Mouse (Mus musculus) embryo, embryonic 9.5 days (tissue): ENCODE measurements at regions not wholly inside any gene's neighbourhood (a gene's known extent, or its start where the extent isn't known, plus 50 kb on each side); places are given as distances from the start of the nearest gene placed in this dataset.
A peak's percentile ranks its signal among the peaks of the same experiment; 100 is the strongest.

Experiments
- DNase-seq: peaks from one replicate; pipeline ENCODE4 v3.0.0-alpha.2; 2017; ENCODE audit errors: extremely low spot score

- DNase-seq = no peak
Measured at GRCm38 (mm10) chr1:65981665-65982064, 55.3 kb downstream of the Crygf start.

DNA sequence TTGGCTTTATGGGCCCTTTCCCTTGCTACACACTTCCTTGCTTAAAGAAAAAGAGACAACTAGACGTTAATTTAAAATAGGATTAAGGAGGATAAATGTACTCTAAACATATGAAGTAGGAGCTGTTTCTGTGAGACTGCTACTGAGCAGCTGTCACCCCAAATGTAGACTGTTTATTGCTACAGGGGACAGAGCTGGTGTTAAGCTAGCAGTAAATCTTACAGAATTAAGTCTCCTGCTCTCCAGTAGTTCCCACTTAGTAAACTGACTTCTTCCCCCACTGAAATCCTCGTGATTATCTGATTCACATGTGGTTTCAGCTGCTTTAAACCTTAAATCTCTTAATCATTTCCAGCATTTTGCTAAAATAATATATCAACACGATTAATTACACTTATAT is 74.1 kb downstream of the Crygf start:
- DNase-seq = no peak

DNA sequence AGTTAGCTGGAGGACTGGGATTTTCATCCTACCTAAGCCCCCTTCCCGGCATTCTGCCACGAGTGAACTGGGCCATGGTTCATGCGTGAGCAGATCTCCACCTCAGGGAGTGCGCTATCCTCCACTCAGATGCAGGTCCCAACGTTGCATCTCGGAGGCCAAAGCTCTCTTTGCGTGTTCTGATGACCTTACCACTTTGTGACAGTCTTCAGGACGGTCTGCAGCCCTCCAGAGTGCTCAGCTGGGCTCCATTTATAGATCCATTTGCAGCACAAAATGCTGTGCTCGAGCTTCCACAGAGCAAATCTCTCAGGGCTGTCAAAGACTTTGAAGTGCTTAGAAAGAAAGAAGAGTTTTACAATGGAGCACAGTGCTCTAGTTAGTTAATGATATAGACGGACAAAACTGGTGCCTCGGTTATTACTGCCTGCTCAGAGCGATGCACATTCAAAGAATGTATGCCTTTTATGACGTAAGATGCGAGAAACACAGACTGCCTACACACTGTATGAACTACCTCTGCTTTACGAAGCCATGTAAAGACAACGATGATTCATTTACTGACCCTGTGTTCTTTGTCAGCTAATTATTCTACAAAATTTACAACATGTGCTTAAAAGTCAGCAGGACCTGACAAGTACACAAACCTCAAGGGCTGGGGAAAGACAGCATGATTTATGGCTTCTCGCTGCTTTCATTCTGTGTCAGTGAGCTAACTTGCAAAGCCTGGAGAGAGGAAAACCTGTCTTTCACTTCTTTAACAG is 77.8 kb downstream of the Crygf start:
- peak; percentile 47 for DNase-seq
